Mouse (Mus musculus) stomach, postnatal 0 days (tissue): Measurements from ENCODE around the gene Ptprg.

Source experiments
- CTCF ChIP-seq: IDR thresholded peaks from 2 replicates; pipeline ENCODE4 v1.5.1; 2016; ENCODE audit warnings: antibody characterized with exemption, low read depth, mild to moderate bottlenecking, moderate library complexity
- EP300 ChIP-seq: optimal IDR thresholded peaks from 2 replicates; pipeline ENCODE3; 2016; ENCODE audit warnings: antibody characterized with exemption

- no peak for TF ChIP-seq CTCF
- no peak for TF ChIP-seq EP300
Measured at GRCm38 (mm10) chr14:12198735-12199134, 645.4 kb downstream of the Ptprg start.
